Mouse (Mus musculus): ENCODE data around the gene Rnpep.

DNA sequence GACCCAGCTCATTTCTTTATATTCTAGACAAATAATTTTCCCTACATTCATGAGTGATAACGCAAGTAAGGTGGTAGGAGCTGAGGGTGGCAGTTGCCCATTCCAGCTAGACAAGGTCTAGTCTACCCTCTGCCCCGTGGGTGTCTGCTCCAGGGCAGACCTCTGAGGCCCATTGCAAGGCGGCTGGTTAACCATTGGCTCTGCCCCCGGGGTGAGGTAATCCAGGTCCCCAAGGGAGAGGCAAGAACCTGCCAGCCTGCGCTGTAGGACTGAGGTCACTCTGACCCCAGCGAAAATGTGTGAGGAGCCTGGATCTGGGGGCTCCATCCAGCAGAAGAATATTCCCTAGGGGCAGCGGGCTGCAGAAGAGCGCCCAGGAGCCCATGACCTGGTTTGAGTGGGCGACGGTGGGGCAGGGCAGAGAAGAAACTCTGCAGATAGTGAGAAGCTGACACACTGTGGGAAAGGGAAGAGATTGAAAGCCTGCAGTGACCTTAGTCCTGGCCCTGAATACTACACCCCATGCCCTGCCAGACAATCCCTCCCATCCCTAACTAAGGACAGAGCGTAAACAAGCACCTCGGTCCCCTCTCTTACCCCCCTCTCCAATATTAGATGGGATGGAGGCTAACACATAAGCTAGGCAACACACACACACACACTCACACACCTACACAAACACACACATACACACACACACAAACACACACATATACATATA lies 46.6 kb downstream of the Rnpep start:
- no peak for TF ChIP-seq CTCF (IDR thresholded peaks at IDR 0.05; ENCODE audit: low read depth)
- no peak for TF ChIP-seq EP300 (IDR thresholded peaks at IDR 0.05; ENCODE audit: low read depth)

Data from liver, postnatal 0 days (tissue).